Mouse (Mus musculus) cortical plate, adult 2 months (tissue): ENCODE results near the gene Evx2.

Source experiments
- CTCF ChIP-seq: fragments of 200-500 bp; IDR thresholded peaks from 2 replicates; pipeline ENCODE4 v1.5.1; 2011; ENCODE audit warnings: mild to moderate bottlenecking, control low read depth, low read length; ENCODE audit not compliant: insufficient read depth; ENCODE audit errors: extremely low read depth
- POLR2A ChIP-seq: fragments of 200-500 bp; IDR thresholded peaks from 2 replicates; pipeline ENCODE4 v1.6.1; 2011; ENCODE audit warnings: mild to moderate bottlenecking, low read length, control low read depth; ENCODE audit not compliant: insufficient read depth; ENCODE audit errors: extremely low read depth

DNA sequence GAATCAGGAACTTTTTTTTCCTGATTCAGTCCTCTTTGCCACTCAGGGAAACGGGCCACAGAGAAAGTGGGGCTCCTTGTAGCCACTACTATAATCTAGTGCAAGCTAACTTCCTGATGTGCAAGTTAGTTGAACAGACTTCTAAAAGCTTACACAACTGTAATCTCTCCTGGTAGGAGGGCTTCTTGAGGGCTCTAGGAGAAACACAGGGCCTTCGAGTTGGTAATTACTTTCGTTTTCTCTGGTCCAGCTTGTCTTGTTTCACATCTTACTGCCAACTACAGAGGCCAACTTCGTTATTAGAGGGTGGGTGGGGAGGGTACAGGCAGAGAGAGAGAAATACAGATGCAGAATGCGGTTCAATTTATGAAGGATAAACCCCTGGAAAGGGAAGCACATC is 12.5 kb upstream of the Evx2 start:
- TF ChIP-seq POLR2A (no peak), CTCF (no peak)
